Mouse (Mus musculus) liver, embryonic 14.5 days (tissue): Measurements from ENCODE around the gene Gm1113. TPM values are rescaled to one million over a fixed set of nuclear protein-coding genes. Genes with fewer than 3 reads are reported as not detected.

Source experiments
- ATAC-seq: fragments of 200-750 bp; cut with Nextera tagmentation; 2 replicates; pipeline ENCODE4 v1.8.0; 2017; ENCODE audit warnings: moderate number of reproducible peaks, mild to moderate bottlenecking, moderate library complexity; ENCODE audit not compliant: insufficient read depth
- DNase-seq, 3 experiments: peaks; one replicate each; pipeline ENCODE4 v3.0.0-alpha.2; 2012 to 2013; ENCODE audit warnings: low read depth in 3 of 3, low spot score in 3 of 3
- H3K27ac ChIP-seq: fragments of 300-500 bp; sonication (generic); 2 replicates; pipeline ENCODE4 v1.5.1; 2014; ENCODE audit warnings: moderate library complexity, mild to moderate bottlenecking, control low read depth, inconsistent platforms
- H3K27me3 ChIP-seq: fragments of 300-500 bp; sonication (generic); 2 replicates; pipeline ENCODE4 v1.6.1; 2014; ENCODE audit warnings: mild to moderate bottlenecking, low read length, moderate library complexity; ENCODE audit not compliant: control insufficient read depth, insufficient read depth
- H3K36me3 ChIP-seq: fragments of 300-500 bp; sonication (generic); replicated peaks from 2 replicates; pipeline ENCODE4 v1.6.1; 2014; ENCODE audit warnings: low read depth; ENCODE audit not compliant: control insufficient read depth, insufficient read depth
- H3K4me1 ChIP-seq, 2 experiments: fragments of 200-500 bp in 1 of 2; fragments of 300-500 bp in 1 of 2; sonication (generic) in 1 of 2; replicated peaks; 2 replicates each; pipeline ENCODE4 v1.6.1; 2012 to 2014; ENCODE audit warnings: antibody characterized with exemption in 1 of 2, inconsistent platforms in 1 of 2, low read length in 1 of 2; ENCODE audit not compliant: control insufficient read depth in 2 of 2, insufficient read depth in 2 of 2
- H3K4me2 ChIP-seq: fragments of 300-500 bp; sonication (generic); 2 replicates; pipeline ENCODE4 v1.6.1; 2014; ENCODE audit warnings: low read depth, mild to moderate bottlenecking, control low read depth, moderate library complexity
- H3K4me3 ChIP-seq, 2 experiments: fragments of 200-500 bp in 1 of 2; fragments of 300-500 bp in 1 of 2; sonication (generic) in 1 of 2; 2 replicates each; pipeline ENCODE4 v1.5.1; 2012 to 2014; ENCODE audit warnings: low read depth in 2 of 2, low read length in 2 of 2, mild to moderate bottlenecking in 2 of 2, control low read depth in 1 of 2, inconsistent platforms in 1 of 2, moderate library complexity in 1 of 2; ENCODE audit not compliant: insufficient read depth in 1 of 2
- H3K9ac ChIP-seq: fragments of 300-500 bp; sonication (generic); replicated peaks from 2 replicates; pipeline ENCODE4 v1.6.1; 2014; ENCODE audit warnings: mild to moderate bottlenecking, control low read depth, moderate library complexity
- H3K9me3 ChIP-seq: fragments of 300-500 bp; sonication (generic); 2 replicates; pipeline ENCODE4 v1.6.1; 2016; ENCODE audit warnings: low read length, mixed read lengths; ENCODE audit not compliant: control insufficient read depth
- CTCF ChIP-seq: IDR thresholded peaks from 2 replicates; pipeline ENCODE4 v1.5.1; 2016; ENCODE audit warnings: antibody characterized with exemption, low read depth, control low read depth
- EP300 ChIP-seq: IDR thresholded peaks from 2 replicates; pipeline ENCODE4 v1.6.1; 2016; ENCODE audit warnings: antibody characterized with exemption, low read depth
- WGBS: fragments of 180-500 bp; shearing (Covaris S2); extraction: QIAGEN DNeasy Blood & Tissue Kit; methylation state at CpG from one replicate; pipeline ENCODE4 v1.1.7; 2014; ENCODE audit not compliant: insufficient replicate concordance; 5-methylcytosine and 5-hydroxymethylcytosine counted together
- polyA plus RNA-seq, 2 experiments: library from polyadenylated mRNA; depleted of rRNA in 1 of 2; stranded (reverse) in 1 of 2; unstranded in 1 of 2; fragments of >200 nt; fragmentation: Nextera tagmentation in 1 of 2; extraction: Ambion mirVana in 1 of 2; gene quantifications; 2 replicates each; pipeline versions ENCODE4 v1.2.1 to v1.2.3; 2012 to 2014

The Gm1113 gene
- polyA plus RNA-seq, 2 experiments = not detected

- Histone ChIP-seq H3K4me3 (no peak overlapping the region), H3K9me3 (no peaks in the 10 kb centered on the region), H3K4me2 (no peak overlapping the region), H3K27me3 (no peaks in the 10 kb centered on the region), H3K27ac (no peak overlapping the region), H3K9ac (no peak overlapping the region), H3K36me3 (no peaks in the 10 kb centered on the region), H3K4me1 (no peaks in the 10 kb centered on the region)
- WGBS = 67% methylated on average over 13 of the region's 13 CpGs
- TF ChIP-seq EP300 = no peak
- no peak for TF ChIP-seq CTCF
- DNase-seq = no peak
- ATAC-seq = no peak
Measured at GRCm38 (mm10) chr9:35482014-35482898, 35.8 kb downstream of the Gm1113 start.

GRCm38 (mm10) chr9:35479456-35479855 lies 38.6 kb downstream of the Gm1113 start:
- Histone ChIP-seq H3K27me3 (no peaks in the 10 kb centered on the region), H3K4me1 (no peaks in the 10 kb centered on the region), H3K27ac (no peak overlapping the region), H3K4me3 (no peak overlapping the region), H3K9me3 (no peaks in the 10 kb centered on the region), H3K4me2 (no peak overlapping the region), H3K36me3 (no peaks in the 10 kb centered on the region), H3K9ac (no peak overlapping the region)
- TF ChIP-seq EP300 (no peak), CTCF (no peak)
- 60% methylated on average over 6 of the region's 6 CpGs for WGBS
- no peak for ATAC-seq
- DNase-seq = no peak

GRCm38 (mm10) chr9:35475394-35475793 lies 42.7 kb downstream of the Gm1113 start:
- 37% methylated on average over 7 of the region's 7 CpGs for WGBS
- Histone ChIP-seq H3K36me3 (no peaks in the 10 kb centered on the region), H3K4me2 (no peak overlapping the region), H3K27me3 (no peaks in the 10 kb centered on the region), H3K9me3 (no peaks in the 10 kb centered on the region), H3K4me3 (no peak overlapping the region), H3K9ac (no peak overlapping the region), H3K27ac (no peak overlapping the region), H3K4me1 (no peaks in the 10 kb centered on the region)
- ATAC-seq = no peak
- TF ChIP-seq CTCF (no peak), EP300 (no peak)
- no peak for DNase-seq

- Histone ChIP-seq H3K27ac (no peak overlapping the region), H3K27me3 (no peaks in the 10 kb centered on the region), H3K9me3 (no peaks in the 10 kb centered on the region), H3K4me1 (no peaks in the 10 kb centered on the region), H3K9ac (no peak overlapping the region), H3K36me3 (no peaks in the 10 kb centered on the region), H3K4me2 (no peak overlapping the region), H3K4me3 (no peak overlapping the region)
- TF ChIP-seq CTCF (no peak), EP300 (no peak)
- ATAC-seq (no peak), DNase-seq (no peak)
- WGBS = 65% methylated on average over 10 of the region's 10 CpGs
Measured at GRCm38 (mm10) chr9:35474104-35474724, 43.9 kb downstream of the Gm1113 start.

- TF ChIP-seq CTCF = no peak
- H3K9me3 ChIP-seq = no peaks in the 10 kb centered on the region
- no peak for DNase-seq
- no peaks in the 10 kb centered on the region for H3K36me3 ChIP-seq
- no peak overlapping the region for H3K9ac ChIP-seq
- H3K27me3 ChIP-seq = no peaks in the 10 kb centered on the region
- no peak for ATAC-seq
- H3K4me1 ChIP-seq = peaks cover 0 to 2% of the 10 kb centered on the region in 2 experiments; a peak in 1 of 4 replicates
- no peak overlapping the region for H3K4me2 ChIP-seq
- no peak overlapping the region for H3K4me3 ChIP-seq
- no peak overlapping the region for H3K27ac ChIP-seq
Measured at GRCm38 (mm10) chr9:35468913-35469312, 49.2 kb downstream of the Gm1113 start.
